Mouse (Mus musculus) hindbrain, embryonic 13.5 days (tissue): ENCODE measurements around the gene Mtmr14. TPM values are rescaled to one million over a fixed set of nuclear protein-coding genes. Genes with fewer than 3 reads are reported as not detected.

Experiments used
- ATAC-seq: fragments of 200-750 bp; cut with Nextera tagmentation; 2 replicates; pipeline ENCODE4 v1.8.0; 2017; ENCODE audit warnings: moderate TSS enrichment; ENCODE audit not compliant: low FRiP score
- H3K27ac ChIP-seq: fragments of 300-500 bp; sonication (generic); 2 replicates; pipeline ENCODE4 v1.5.1; 2015; ENCODE audit warnings: inconsistent platforms, mild to moderate bottlenecking, moderate library complexity
- H3K27me3 ChIP-seq: fragments of 300-500 bp; sonication (generic); 2 replicates; pipeline ENCODE4 v1.6.1; 2015; ENCODE audit warnings: mild to moderate bottlenecking, inconsistent platforms
- H3K36me3 ChIP-seq: fragments of 300-500 bp; sonication (generic); 2 replicates; pipeline ENCODE4 v1.6.1; 2015; ENCODE audit warnings: mild to moderate bottlenecking, inconsistent platforms
- H3K4me1 ChIP-seq: fragments of 300-500 bp; sonication (generic); replicated peaks from 2 replicates; pipeline ENCODE4 v1.6.1; 2015; ENCODE audit warnings: inconsistent platforms
- H3K4me2 ChIP-seq: fragments of 300-500 bp; sonication (generic); 2 replicates; pipeline ENCODE4 v1.6.1; 2015; ENCODE audit warnings: inconsistent platforms, mild to moderate bottlenecking, moderate library complexity
- H3K4me3 ChIP-seq: fragments of 300-500 bp; sonication (generic); 2 replicates; pipeline ENCODE4 v1.5.1; 2015; ENCODE audit warnings: mild to moderate bottlenecking, inconsistent platforms
- H3K9ac ChIP-seq: fragments of 300-500 bp; sonication (generic); 2 replicates; pipeline ENCODE4 v1.6.1; 2015; ENCODE audit warnings: mild to moderate bottlenecking, inconsistent platforms
- H3K9me3 ChIP-seq: fragments of 300-500 bp; sonication (generic); 2 replicates; pipeline ENCODE4 v1.6.1; 2016; ENCODE audit warnings: inconsistent platforms
- WGBS: fragments of 180-500 bp; shearing (Covaris S2); methylation state at CpG from one replicate; pipeline ENCODE4 v1.1.7; 2015; 5-methylcytosine and 5-hydroxymethylcytosine counted together
- polyA plus RNA-seq: library from polyadenylated mRNA; unstranded; fragments of >200 nt; fragmentation: Nextera tagmentation; extraction: Ambion mirVana; gene quantifications from 2 replicates; pipeline ENCODE4 v1.2.1, GENCODE M21; 2015

The Mtmr14 gene
- polyA plus RNA-seq = 34.7 and 35.5 TPM in 2 replicates

- Histone ChIP-seq H3K4me1 (peaks cover 20% of the 10 kb centered on the region), H3K4me2 (peak within 1 kb of the TSS; percentile 97), H3K36me3 (peaks cover 22% of the 10 kb centered on the region), H3K4me3 (peak within 1 kb of the TSS; percentile 90), H3K27me3 (no peaks in the 10 kb centered on the region), H3K9me3 (no peaks in the 10 kb centered on the region), H3K9ac (peak within 1 kb of the TSS; percentile 86), H3K27ac (peak within 1 kb of the TSS; percentile 73)
- ATAC-seq = peak; percentile 98
- WGBS = under 1% methylated on average over 52 of the region's 55 CpGs
Observed at GRCm38 (mm10) chr6:113237542-113238270, at the start of gene Mtmr14. Gene Mtmr14, plus strand, starts transcription at chr6:113237843.

- peak overlapping the region; percentile 82 for H3K4me3 ChIP-seq
- H3K36me3 ChIP-seq = peaks cover 16% of the 10 kb centered on the region
- H3K9ac ChIP-seq = peak overlapping the region; percentile 96
- H3K4me1 ChIP-seq = peaks cover 42% of the 10 kb centered on the region
- H3K4me2 ChIP-seq = peak overlapping the region; percentile 89
- H3K9me3 ChIP-seq = no peaks in the 10 kb centered on the region
- peak; percentile 57 for ATAC-seq
- 3% methylated on average over 46 of the region's 46 CpGs for WGBS
- peak overlapping the region; percentile 84 for H3K27ac ChIP-seq
- peaks cover 13% of the 10 kb centered on the region for H3K27me3 ChIP-seq
Observed at GRCm38 (mm10) chr6:113193765-113194460, 43.7 kb upstream of the Mtmr14 start.

- ATAC-seq = peak; percentile 73; the same call in 1 of the 2 replicates
- H3K27ac ChIP-seq = peak overlapping the region; percentile 84
- WGBS = 1% methylated on average over 5 of the region's 5 CpGs
- peak overlapping the region; percentile 82 for H3K4me3 ChIP-seq
- no peaks in the 10 kb centered on the region for H3K9me3 ChIP-seq
- H3K36me3 ChIP-seq = peaks cover 11% of the 10 kb centered on the region
- peak overlapping the region; percentile 89 for H3K4me2 ChIP-seq
- peak overlapping the region; percentile 96 for H3K9ac ChIP-seq
- peaks cover 13% of the 10 kb centered on the region for H3K27me3 ChIP-seq
- H3K4me1 ChIP-seq = peaks cover 42% of the 10 kb centered on the region
Observed at GRCm38 (mm10) chr6:113194517-113194840, 43.2 kb upstream of the Mtmr14 start.

- 0% methylated on average over 41 of the region's 66 CpGs for WGBS
Observed at GRCm38 (mm10) chr6:113194841-113195595, 42.6 kb upstream of the Mtmr14 start, which contains the start of gene Lhfpl4. Gene Lhfpl4, minus strand, starts transcription at chr6:113195384.

GRCm38 (mm10) chr6:113195596-113195992 lies 42.0 kb upstream of the Mtmr14 start:
- H3K27me3 ChIP-seq = peaks cover 13% of the 10 kb centered on the region
- H3K36me3 ChIP-seq = peaks cover 11% of the 10 kb centered on the region
- no peaks in the 10 kb centered on the region for H3K9me3 ChIP-seq
- H3K4me2 ChIP-seq = peak overlapping the region; percentile 89
- H3K4me3 ChIP-seq = peak overlapping the region; percentile 82
- peak; percentile 52 for ATAC-seq
- peak overlapping the region; percentile 84 for H3K27ac ChIP-seq
- peak overlapping the region; percentile 96 for H3K9ac ChIP-seq
- peaks cover 42% of the 10 kb centered on the region for H3K4me1 ChIP-seq
- 4% methylated on average over 9 of the region's 9 CpGs for WGBS

More at GRCm38 (mm10) chr6:113194841-113195595, 42.6 kb upstream of the Mtmr14 start, which contains the start of gene Lhfpl4:
- Histone ChIP-seq H3K4me2 (peak within 1 kb of the TSS; percentile 89), H3K36me3 (peaks cover 11% of the 10 kb centered on the region), H3K4me1 (peaks cover 42% of the 10 kb centered on the region), H3K4me3 (peak within 1 kb of the TSS; percentile 82), H3K27ac (peak within 1 kb of the TSS; percentile 84), H3K9ac (peak within 1 kb of the TSS; percentile 96), H3K27me3 (peaks cover 13% of the 10 kb centered on the region), H3K9me3 (no peaks in the 10 kb centered on the region)
- ATAC-seq = peak; percentile 90

- no peak overlapping the region for H3K4me3 ChIP-seq
- H3K4me1 ChIP-seq = no peaks in the 10 kb centered on the region
- no peaks in the 10 kb centered on the region for H3K9me3 ChIP-seq
- no peak overlapping the region for H3K27ac ChIP-seq
- no peaks in the 10 kb centered on the region for H3K36me3 ChIP-seq
- H3K4me2 ChIP-seq = no peak overlapping the region
- no peak overlapping the region for H3K9ac ChIP-seq
- H3K27me3 ChIP-seq = no peaks in the 10 kb centered on the region
- 88% methylated on average over 2 of the region's 2 CpGs for WGBS
- ATAC-seq = no peak
Observed at GRCm38 (mm10) chr6:113216280-113216679, 21.4 kb upstream of the Mtmr14 start.

GRCm38 (mm10) chr6:113225798-113226197 lies 11.8 kb upstream of the Mtmr14 start:
- WGBS = 78% methylated on average over 4 of the region's 4 CpGs
- H3K4me1 ChIP-seq = no peaks in the 10 kb centered on the region
- no peak overlapping the region for H3K27ac ChIP-seq
- no peaks in the 10 kb centered on the region for H3K36me3 ChIP-seq
- no peaks in the 10 kb centered on the region for H3K9me3 ChIP-seq
- H3K27me3 ChIP-seq = no peaks in the 10 kb centered on the region
- no peak overlapping the region for H3K4me2 ChIP-seq
- no peak overlapping the region for H3K9ac ChIP-seq
- ATAC-seq = no peak
- H3K4me3 ChIP-seq = no peak overlapping the region

- Histone ChIP-seq H3K27ac (no peak overlapping the region), H3K4me1 (no peaks in the 10 kb centered on the region), H3K36me3 (no peaks in the 10 kb centered on the region), H3K9me3 (no peaks in the 10 kb centered on the region), H3K4me2 (no peak overlapping the region), H3K27me3 (no peaks in the 10 kb centered on the region), H3K4me3 (no peak overlapping the region), H3K9ac (no peak overlapping the region)
- no peak for ATAC-seq
Observed at GRCm38 (mm10) chr6:113226705-113227104, 10.9 kb upstream of the Mtmr14 start.

- 81% methylated on average over 5 of the region's 5 CpGs for WGBS
- H3K4me2 ChIP-seq = no peak overlapping the region
Observed at GRCm38 (mm10) chr6:113235141-113235540, 2.5 kb upstream of the Mtmr14 start.

GRCm38 (mm10) chr6:113238442-113238841 lies 799 bp downstream of the Mtmr14 start:
- peak overlapping the region; percentile 90 for H3K4me3 ChIP-seq
- no peaks in the 10 kb centered on the region for H3K9me3 ChIP-seq
- H3K27me3 ChIP-seq = no peaks in the 10 kb centered on the region
- 46% methylated on average over 6 of the region's 6 CpGs for WGBS
- no peak overlapping the region for H3K27ac ChIP-seq
- H3K9ac ChIP-seq = peak overlapping the region; percentile 86
- peaks cover 20% of the 10 kb centered on the region for H3K4me1 ChIP-seq
- ATAC-seq = no peak; the same call in 1 of the 2 replicates
- peaks cover 29% of the 10 kb centered on the region for H3K36me3 ChIP-seq
- H3K4me2 ChIP-seq = peak overlapping the region; percentile 97

More at GRCm38 (mm10) chr6:113235141-113235540, 2.5 kb upstream of the Mtmr14 start:
- H3K27me3 ChIP-seq = no peaks in the 10 kb centered on the region
- no peaks in the 10 kb centered on the region for H3K9me3 ChIP-seq
- peaks cover 2% of the 10 kb centered on the region; the same call in 1 of the 2 replicates for H3K36me3 ChIP-seq
- peaks cover 20% of the 10 kb centered on the region for H3K4me1 ChIP-seq
- ATAC-seq = no peak
- no peak overlapping the region for H3K4me3 ChIP-seq
- H3K27ac ChIP-seq = no peak overlapping the region
- H3K9ac ChIP-seq = no peak overlapping the region

GRCm38 (mm10) chr6:113242753-113243152 lies 5.1 kb downstream of the Mtmr14 start:
- 89% methylated on average over 1 of the region's 1 CpGs for WGBS
- Histone ChIP-seq H3K36me3 (peaks cover 42% of the 10 kb centered on the region), H3K27ac (no peak overlapping the region), H3K9ac (no peak overlapping the region), H3K9me3 (no peaks in the 10 kb centered on the region), H3K4me3 (no peak overlapping the region), H3K4me2 (no peak overlapping the region), H3K4me1 (peaks cover 15% of the 10 kb centered on the region), H3K27me3 (no peaks in the 10 kb centered on the region)
- no peak for ATAC-seq

GRCm38 (mm10) chr6:113245585-113245984 lies 7.9 kb downstream of the Mtmr14 start:
- H3K9me3 ChIP-seq = no peaks in the 10 kb centered on the region
- peaks cover 53% of the 10 kb centered on the region for H3K36me3 ChIP-seq
- H3K4me1 ChIP-seq = no peaks in the 10 kb centered on the region
- ATAC-seq = no peak
- H3K4me3 ChIP-seq = no peak overlapping the region
- no peaks in the 10 kb centered on the region for H3K27me3 ChIP-seq
- WGBS = 95% methylated on average over 2 of the region's 2 CpGs
- H3K4me2 ChIP-seq = no peak overlapping the region
- H3K9ac ChIP-seq = no peak overlapping the region
- H3K27ac ChIP-seq = no peak overlapping the region
